Mouse (Mus musculus): ENCODE data around the gene Nr4a1.

DNA sequence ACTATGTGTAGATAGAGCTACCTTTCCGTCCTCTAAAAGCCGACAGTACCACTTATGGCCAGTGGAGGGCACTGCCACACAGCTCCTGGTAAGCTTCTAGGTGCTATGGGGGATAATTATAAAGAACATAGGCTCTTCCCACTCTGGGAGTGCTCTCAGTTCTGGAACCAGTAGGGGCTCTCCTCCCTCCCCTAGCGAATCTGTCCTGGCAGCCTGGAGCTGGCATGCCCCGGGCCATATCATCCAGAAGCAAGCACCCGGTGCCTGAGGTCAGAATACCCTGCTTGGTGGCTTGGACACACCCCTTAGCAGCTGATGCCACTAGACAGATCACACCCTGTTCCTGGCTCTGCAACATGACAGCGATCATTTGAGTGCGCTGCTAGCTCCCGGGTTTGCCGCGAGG is 13.3 kb upstream of the Nr4a1 start:
- TF ChIP-seq CTCF (IDR thresholded peaks at IDR 0.05; ENCODE audit: control insufficient read depth, insufficient read depth, low read length) (peak; percentile 92), POLR2A (IDR thresholded peaks at IDR 0.05; ENCODE audit: borderline replicate concordance, control insufficient read depth, low read depth, low read length) (no peak)
